Mouse (Mus musculus): ENCODE results near the gene Rassf6. TPM values are rescaled to one million over a fixed set of nuclear protein-coding genes. Genes with fewer than 3 reads are reported as not detected.
A peak's percentile ranks its signal among the peaks of the same experiment; 100 is the strongest.

Gene Rassf6
- total and polyA plus RNA-seq, 2 experiments = 3.9 to 30.1 TPM

- TF ChIP-seq POLR2A (IDR thresholded peaks at IDR 0.05; ENCODE audit: extremely low read depth, insufficient read depth, low read length) = no peak
- TF ChIP-seq CTCF (IDR thresholded peaks at IDR 0.05; ENCODE audit: low read depth, low read length) = no peak
- no peak overlapping the region for H3K4me3 ChIP-seq (ENCODE audit: insufficient read depth, low read depth, low read length)
- 68% methylated on average over 5 of the region's 5 CpGs for WGBS
- H3K9ac ChIP-seq (ENCODE audit: low read depth, low read length) = no peak overlapping the region
- H3K27me3 ChIP-seq (ENCODE audit: control insufficient read depth, insufficient read depth, low read length) = no peaks in the 10 kb centered on the region
- no peak overlapping the region for H3K27ac ChIP-seq (replicated peaks; ENCODE audit: insufficient read depth, low read depth, low read length)
- no peaks in the 10 kb centered on the region for H3K79me2 ChIP-seq (ENCODE audit: control insufficient read depth, insufficient read depth, low read length)
- DNase-seq (ENCODE audit: extremely low read depth, low read depth, low spot score) = no peak
- no peaks in the 10 kb centered on the region for H3K4me1 ChIP-seq (ENCODE audit: control insufficient read depth, insufficient read depth, low read length)
- no peaks in the 10 kb centered on the region for H3K36me3 ChIP-seq (ENCODE audit: control insufficient read depth, insufficient read depth, low read length)
Observed at GRCm38 (mm10) chr5:90654798-90655197, 14.3 kb upstream of the Rassf6 start.

DNA sequence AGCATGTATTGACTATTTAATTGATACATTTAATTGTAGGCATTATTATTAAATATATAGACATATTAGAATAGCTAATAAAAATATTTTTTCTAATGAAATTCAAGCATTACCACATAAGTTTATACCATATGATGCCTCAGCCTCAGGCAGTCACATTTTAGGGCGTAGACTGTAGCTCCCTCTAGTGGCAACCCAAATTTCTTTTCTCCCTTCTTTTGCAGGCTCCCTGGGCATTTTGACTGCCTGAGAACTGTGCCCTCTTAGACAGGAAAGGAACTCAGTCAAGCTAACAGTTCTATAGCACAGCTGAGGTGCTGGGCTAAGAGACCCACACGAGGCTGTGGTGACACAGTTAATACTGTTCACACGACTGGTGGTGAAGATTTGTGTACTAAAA lies 12.3 kb upstream of the Rassf6 start:
- H3K27ac ChIP-seq (replicated peaks; ENCODE audit: insufficient read depth, low read depth, low read length) = no peak overlapping the region
- no peaks in the 10 kb centered on the region for H3K36me3 ChIP-seq (ENCODE audit: control insufficient read depth, insufficient read depth, low read length)
- H3K9ac ChIP-seq (ENCODE audit: low read depth, low read length) = no peak overlapping the region
- no peaks in the 10 kb centered on the region for H3K27me3 ChIP-seq (ENCODE audit: control insufficient read depth, insufficient read depth, low read length)
- no peak overlapping the region for H3K4me3 ChIP-seq (ENCODE audit: insufficient read depth, low read depth, low read length)
- H3K4me1 ChIP-seq (ENCODE audit: control insufficient read depth, insufficient read depth, low read length) = no peaks in the 10 kb centered on the region
- WGBS = 6% methylated on average over 3 of the region's 3 CpGs
- peak; percentile 66 for TF ChIP-seq CTCF (IDR thresholded peaks at IDR 0.05; ENCODE audit: low read depth, low read length)
- TF ChIP-seq POLR2A (IDR thresholded peaks at IDR 0.05; ENCODE audit: extremely low read depth, insufficient read depth, low read length) = no peak
- H3K79me2 ChIP-seq (ENCODE audit: control insufficient read depth, insufficient read depth, low read length) = no peaks in the 10 kb centered on the region
- peak; percentile 56 for DNase-seq (ENCODE audit: extremely low read depth, low read depth, low spot score)

GRCm38 (mm10) chr5:90650466-90651150 lies 10.2 kb upstream of the Rassf6 start:
- no peaks in the 10 kb centered on the region for H3K79me2 ChIP-seq (ENCODE audit: control insufficient read depth, insufficient read depth, low read length)
- H3K36me3 ChIP-seq (ENCODE audit: control insufficient read depth, insufficient read depth, low read length) = no peaks in the 10 kb centered on the region
- no peak overlapping the region for H3K4me3 ChIP-seq (ENCODE audit: insufficient read depth, low read depth, low read length)
- no peak overlapping the region for H3K27ac ChIP-seq (replicated peaks; ENCODE audit: insufficient read depth, low read depth, low read length)
- no peak overlapping the region for H3K9ac ChIP-seq (ENCODE audit: low read depth, low read length)
- no peaks in the 10 kb centered on the region for H3K27me3 ChIP-seq (ENCODE audit: control insufficient read depth, insufficient read depth, low read length)
- H3K4me1 ChIP-seq (ENCODE audit: control insufficient read depth, insufficient read depth, low read length) = peaks cover 7% of the 10 kb centered on the region; the same call in 1 of the 2 replicates
- TF ChIP-seq POLR2A (IDR thresholded peaks at IDR 0.05; ENCODE audit: extremely low read depth, insufficient read depth, low read length) (no peak), CTCF (IDR thresholded peaks at IDR 0.05; ENCODE audit: low read depth, low read length) (no peak)
- DNase-seq (ENCODE audit: extremely low read depth, low read depth, low spot score) = no peak
- 82% methylated on average over 5 of the region's 5 CpGs for WGBS

GRCm38 (mm10) chr5:90647473-90647872 lies 7.0 kb upstream of the Rassf6 start:
- no peak for TF ChIP-seq POLR2A (IDR thresholded peaks at IDR 0.05; ENCODE audit: extremely low read depth, insufficient read depth, low read length)
- TF ChIP-seq CTCF (IDR thresholded peaks at IDR 0.05; ENCODE audit: low read depth, low read length) = no peak
- 36% methylated on average over 5 of the region's 5 CpGs for WGBS
- H3K27ac ChIP-seq (replicated peaks; ENCODE audit: insufficient read depth, low read depth, low read length) = no peak overlapping the region
- H3K9ac ChIP-seq (ENCODE audit: low read depth, low read length) = no peak overlapping the region
- peak; percentile 6 for DNase-seq (ENCODE audit: extremely low read depth, low read depth, low spot score)
- no peaks in the 10 kb centered on the region for H3K79me2 ChIP-seq (ENCODE audit: control insufficient read depth, insufficient read depth, low read length)
- H3K4me3 ChIP-seq (ENCODE audit: insufficient read depth, low read depth, low read length) = no peak overlapping the region
- no peaks in the 10 kb centered on the region for H3K27me3 ChIP-seq (ENCODE audit: control insufficient read depth, insufficient read depth, low read length)
- H3K4me1 ChIP-seq (ENCODE audit: control insufficient read depth, insufficient read depth, low read length) = peaks cover 7% of the 10 kb centered on the region; the same call in 1 of the 2 replicates
- no peaks in the 10 kb centered on the region for H3K36me3 ChIP-seq (ENCODE audit: control insufficient read depth, insufficient read depth, low read length)

- TF ChIP-seq POLR2A (IDR thresholded peaks at IDR 0.05; ENCODE audit: extremely low read depth, insufficient read depth, low read length) (no peak), CTCF (IDR thresholded peaks at IDR 0.05; ENCODE audit: low read depth, low read length) (no peak)
- H3K79me2 ChIP-seq (ENCODE audit: control insufficient read depth, insufficient read depth, low read length) = no peaks in the 10 kb centered on the region
- H3K36me3 ChIP-seq (ENCODE audit: control insufficient read depth, insufficient read depth, low read length) = no peaks in the 10 kb centered on the region
- H3K4me1 ChIP-seq (ENCODE audit: control insufficient read depth, insufficient read depth, low read length) = peaks cover 7% of the 10 kb centered on the region; the same call in 1 of the 2 replicates
- no peak overlapping the region; the same call in 1 of the 2 replicates for H3K27ac ChIP-seq (replicated peaks; ENCODE audit: insufficient read depth, low read depth, low read length)
- peak; percentile 49 for DNase-seq (ENCODE audit: extremely low read depth, low read depth, low spot score)
- 51% methylated on average over 5 of the region's 5 CpGs for WGBS
- H3K27me3 ChIP-seq (ENCODE audit: control insufficient read depth, insufficient read depth, low read length) = no peaks in the 10 kb centered on the region
- no peak overlapping the region for H3K9ac ChIP-seq (ENCODE audit: low read depth, low read length)
- no peak overlapping the region for H3K4me3 ChIP-seq (ENCODE audit: insufficient read depth, low read depth, low read length)
Observed at GRCm38 (mm10) chr5:90646398-90646797, 5.9 kb upstream of the Rassf6 start.

GRCm38 (mm10) chr5:90645579-90645978 lies 5.1 kb upstream of the Rassf6 start:
- no peak for TF ChIP-seq CTCF (IDR thresholded peaks at IDR 0.05; ENCODE audit: low read depth, low read length)
- TF ChIP-seq POLR2A (IDR thresholded peaks at IDR 0.05; ENCODE audit: extremely low read depth, insufficient read depth, low read length) = no peak
- Histone ChIP-seq H3K4me3 (ENCODE audit: insufficient read depth, low read depth, low read length) (no peak overlapping the region), H3K36me3 (ENCODE audit: control insufficient read depth, insufficient read depth, low read length) (no peaks in the 10 kb centered on the region), H3K27me3 (ENCODE audit: control insufficient read depth, insufficient read depth, low read length) (no peaks in the 10 kb centered on the region), H3K4me1 (ENCODE audit: control insufficient read depth, insufficient read depth, low read length) (peaks cover 7% of the 10 kb centered on the region), H3K9ac (ENCODE audit: low read depth, low read length) (no peak overlapping the region), H3K79me2 (ENCODE audit: control insufficient read depth, insufficient read depth, low read length) (no peaks in the 10 kb centered on the region), H3K27ac (replicated peaks; ENCODE audit: insufficient read depth, low read depth, low read length) (no peak overlapping the region)
- 85% methylated on average over 3 of the region's 3 CpGs for WGBS
- DNase-seq (ENCODE audit: extremely low read depth, low read depth, low spot score) = no peak
